Mouse (Mus musculus) liver, adult 2 months (tissue): ENCODE measurements around the gene Esam.

Experiments
- CTCF ChIP-seq: fragments of 200-500 bp; IDR thresholded peaks from 2 replicates; pipeline ENCODE4 v1.5.1; 2011; ENCODE audit warnings: low read depth, low read length, control low read depth
- POLR2A ChIP-seq: fragments of 200-500 bp; IDR thresholded peaks from 2 replicates; pipeline ENCODE4 v1.6.1; 2011; ENCODE audit warnings: low read length, control low read depth; ENCODE audit not compliant: insufficient read depth; ENCODE audit errors: extremely low read depth

DNA sequence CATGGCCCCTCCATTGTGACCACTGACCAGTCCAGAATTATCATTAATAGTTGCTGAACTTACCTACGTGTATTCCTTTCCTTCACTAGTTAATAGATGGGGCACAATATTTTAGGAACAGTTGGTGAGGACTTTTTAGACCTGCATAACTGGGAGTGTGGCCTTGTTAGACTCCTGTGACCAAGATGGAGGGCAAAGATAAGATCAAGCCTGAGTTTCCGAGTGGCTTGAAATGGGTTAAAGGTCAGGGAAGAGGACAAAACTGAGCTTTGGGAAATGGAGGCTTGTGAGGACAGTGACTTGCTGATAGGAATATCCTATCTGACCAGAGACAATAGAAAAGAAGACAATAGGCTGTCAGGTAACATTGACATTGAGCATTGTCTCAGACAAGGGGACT lies 2.4 kb upstream of the Esam start:
- TF ChIP-seq CTCF (no peak), POLR2A (no peak)
